Mouse (Mus musculus): ENCODE results near the gene Ap5b1. TPM values are rescaled to one million over a fixed set of nuclear protein-coding genes. Genes with fewer than 3 reads are reported as not detected.

Gene Ap5b1
- 9.7 and 10.8 TPM in 2 replicates for polyA plus RNA-seq (2015; fragmentation: Nextera tagmentation; extraction: Ambion mirVana)

DNA sequence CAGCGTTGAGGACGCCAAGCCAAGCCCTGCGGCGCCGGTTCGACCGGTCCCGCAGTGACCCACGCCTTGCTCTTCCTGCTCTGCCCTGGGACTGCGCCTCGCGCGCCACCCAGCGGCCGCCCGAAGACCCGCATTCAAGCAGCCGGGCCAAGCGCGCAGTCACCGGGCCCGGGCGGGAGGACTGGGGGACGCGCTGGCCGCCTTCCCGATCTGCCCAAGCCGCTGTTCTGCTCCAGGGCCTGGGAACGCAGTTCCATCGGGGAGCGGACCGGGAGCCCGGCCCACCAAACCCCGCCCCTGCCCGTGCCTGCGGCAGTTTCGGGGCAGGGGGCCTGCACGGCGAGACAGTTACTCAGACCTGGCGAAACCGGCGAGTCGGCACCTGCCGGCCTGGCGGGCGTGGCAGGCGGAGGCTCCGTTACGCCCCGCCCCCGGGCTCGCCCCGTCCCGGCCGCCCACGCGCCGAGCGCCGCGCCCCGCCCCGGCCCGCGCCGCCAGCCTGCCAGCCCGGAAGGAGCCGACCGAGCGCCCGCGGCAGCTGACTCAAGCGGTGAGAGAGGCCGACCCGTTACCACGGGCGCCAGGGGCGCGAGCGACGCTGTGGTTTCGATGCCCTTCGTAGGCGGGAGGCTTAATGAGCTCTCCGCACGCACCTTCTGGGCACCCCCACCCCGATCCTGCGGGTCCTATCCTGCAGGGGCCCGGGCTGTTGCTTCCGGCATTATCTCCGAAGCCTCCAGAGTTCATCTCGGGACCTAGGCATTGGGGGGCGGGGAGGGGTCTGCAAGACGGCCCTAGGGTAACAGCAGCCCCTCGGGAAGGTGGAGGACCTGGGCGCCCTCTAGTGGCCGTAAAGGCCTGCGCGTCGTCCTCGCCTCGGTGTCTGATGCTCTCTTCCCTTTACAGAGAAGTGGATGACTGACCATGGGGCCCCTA, at the start of gene Ap5b1:
Ap5b1 (plus strand) TSS at position 492 of the 936 bp plus-strand sequence.
- Histone ChIP-seq H3K4me2 (peak within 1 kb of the TSS; percentile 76), H3K27me3 (peaks cover 19% of the 10 kb centered on the region), H3K9me3 (replicated peaks) (no peaks in the 10 kb centered on the region), H3K4me1 (peaks cover 36% of the 10 kb centered on the region), H3K36me3 (peaks cover 29% of the 10 kb centered on the region), H3K27ac (peak within 1 kb of the TSS; percentile 92), H3K4me3 (replicated peaks) (peak within 1 kb of the TSS; percentile 65), H3K9ac (peak within 1 kb of the TSS; percentile 59)
- WGBS: under 1% methylated on average over 88 of the region's 102 CpGs
- ATAC-seq (replicated peaks; ENCODE audit: low FRiP score): peak; percentile 86

DNA sequence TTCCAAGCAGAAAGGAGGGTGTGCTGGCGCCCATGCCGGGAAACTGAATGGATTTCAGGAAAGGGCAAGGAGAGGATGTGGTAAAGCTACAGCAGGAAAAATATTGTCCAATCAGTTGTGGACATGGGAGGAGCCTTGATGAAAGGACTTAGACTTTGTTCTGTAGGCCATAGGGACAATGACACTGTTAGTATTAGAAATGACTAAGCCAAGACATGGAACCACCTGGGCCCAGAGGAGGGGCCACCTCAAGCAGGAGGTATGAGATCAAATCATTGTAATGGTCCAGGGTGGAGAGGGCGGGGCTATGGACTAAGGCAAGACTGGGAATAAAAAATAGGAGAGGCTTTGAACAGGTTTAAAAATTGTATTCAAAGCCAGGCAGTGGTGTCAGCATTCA, 49.1 kb upstream of the Ap5b1 start:
- H3K9ac ChIP-seq: no peak overlapping the region
- no peak overlapping the region for H3K4me3 ChIP-seq (replicated peaks)
- H3K4me1 ChIP-seq: no peaks in the 10 kb centered on the region
- WGBS: 84% methylated on average over 3 of the region's 3 CpGs
- no peaks in the 10 kb centered on the region for H3K9me3 ChIP-seq (replicated peaks)
- ATAC-seq (replicated peaks; ENCODE audit: low FRiP score): no peak
- no peaks in the 10 kb centered on the region for H3K36me3 ChIP-seq
- no peak overlapping the region for H3K27ac ChIP-seq
- H3K27me3 ChIP-seq: no peaks in the 10 kb centered on the region
- H3K4me2 ChIP-seq: no peak overlapping the region

DNA sequence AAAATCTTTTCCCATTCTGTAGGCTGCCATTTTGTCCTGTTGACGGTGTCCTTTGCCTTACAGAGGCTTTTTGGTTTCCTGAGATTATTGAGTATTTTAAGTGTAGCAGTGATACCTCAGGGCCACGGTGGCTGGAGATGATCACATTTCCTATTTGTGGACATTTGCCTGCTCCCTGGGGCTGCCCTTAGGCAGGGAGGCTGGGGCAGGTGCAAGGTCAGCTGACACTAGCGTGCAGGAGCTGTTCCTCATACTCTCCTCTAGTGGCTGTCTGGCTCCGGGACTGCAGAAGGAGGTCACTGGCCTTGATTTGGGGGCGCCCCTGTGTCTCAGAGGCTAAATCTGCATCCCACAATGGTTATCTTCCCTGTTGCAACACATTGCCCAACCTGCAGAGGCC, 42.6 kb upstream of the Ap5b1 start:
- WGBS: 56% methylated on average over 5 of the region's 5 CpGs
- Histone ChIP-seq H3K9ac (no peak overlapping the region), H3K4me1 (peaks cover 14% of the 10 kb centered on the region), H3K4me2 (no peak overlapping the region), H3K4me3 (replicated peaks) (no peak overlapping the region), H3K27me3 (no peaks in the 10 kb centered on the region), H3K9me3 (replicated peaks) (no peaks in the 10 kb centered on the region), H3K36me3 (no peaks in the 10 kb centered on the region), H3K27ac (no peak overlapping the region)
- ATAC-seq (replicated peaks; ENCODE audit: low FRiP score): no peak

DNA sequence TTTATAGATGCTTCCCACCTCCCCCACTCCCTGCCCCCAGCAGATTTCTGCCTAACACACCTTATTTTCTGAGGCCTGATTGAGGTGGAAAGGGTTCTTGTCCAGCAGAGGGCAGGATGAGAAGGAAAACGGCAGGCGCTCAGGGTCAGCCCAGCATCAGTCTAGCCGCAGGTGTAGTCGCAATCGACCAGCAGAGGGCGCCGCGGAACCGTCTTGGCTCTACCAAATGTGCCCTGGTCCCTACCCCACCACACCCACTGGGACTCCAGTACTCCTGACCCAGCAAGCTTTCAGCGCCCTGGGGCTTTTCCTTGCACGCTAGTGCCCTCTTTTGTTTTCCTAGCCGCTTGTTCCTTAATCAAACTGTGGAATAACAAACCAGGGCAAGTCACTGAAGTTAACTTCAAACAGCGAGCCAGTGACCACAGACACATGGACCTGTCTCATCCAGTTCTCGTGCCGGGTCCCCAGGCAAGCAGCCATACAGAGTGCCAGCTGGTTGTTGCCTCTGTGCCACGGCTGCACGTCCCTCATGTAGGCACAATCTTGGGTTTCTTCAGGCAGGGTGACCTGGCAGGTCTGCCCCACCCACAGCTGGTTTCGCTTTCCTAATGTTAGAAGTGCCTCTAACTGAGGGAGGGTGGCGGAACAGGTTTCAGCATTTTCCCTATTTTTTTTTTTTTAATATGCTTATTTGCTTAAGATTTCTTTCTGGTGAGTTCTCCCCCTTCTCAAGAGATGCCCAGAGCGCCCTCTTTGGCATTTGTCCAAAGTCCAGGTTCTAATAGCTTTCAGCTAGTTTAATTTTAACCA, 38.3 kb upstream of the Ap5b1 start:
- peak; percentile 97 for ATAC-seq (replicated peaks; ENCODE audit: low FRiP score)
- peaks cover 17% of the 10 kb centered on the region for H3K4me1 ChIP-seq
- H3K4me3 ChIP-seq (replicated peaks): peak overlapping the region; percentile 28
- H3K4me2 ChIP-seq: peak overlapping the region; percentile 55
- WGBS: 9% methylated on average over 20 of the region's 20 CpGs
- no peaks in the 10 kb centered on the region for H3K27me3 ChIP-seq
- H3K9ac ChIP-seq: 0 out of 2 replicates have a peak overlapping the region, but pooled peaks have one; percentile 25
- peak overlapping the region; percentile 92 for H3K27ac ChIP-seq
- H3K9me3 ChIP-seq (replicated peaks): no peaks in the 10 kb centered on the region
- H3K36me3 ChIP-seq: no peaks in the 10 kb centered on the region

DNA sequence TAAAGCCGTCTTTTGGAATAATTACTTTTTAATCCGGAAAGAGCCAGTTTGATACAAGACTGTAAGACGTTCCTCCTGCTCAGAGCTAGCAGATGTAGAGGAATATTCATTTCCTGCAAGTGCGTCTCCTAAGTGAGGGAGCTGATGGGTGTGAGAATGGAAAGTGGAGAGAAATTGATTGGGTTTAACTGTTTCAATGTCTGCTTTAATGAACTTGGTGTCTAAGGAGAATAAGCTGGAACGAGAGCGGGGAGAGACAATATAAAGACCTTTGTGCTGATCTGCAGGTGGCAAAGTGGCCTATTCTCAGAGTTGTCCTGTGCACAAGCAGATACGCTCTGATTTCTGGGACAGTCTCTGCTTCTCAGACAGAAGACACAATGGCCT, 37.7 kb upstream of the Ap5b1 start:
- WGBS: 46% methylated on average over 7 of the region's 7 CpGs
- H3K9ac ChIP-seq: no peak overlapping the region
- H3K4me3 ChIP-seq (replicated peaks): no peak overlapping the region
- peak overlapping the region; percentile 55 for H3K4me2 ChIP-seq
- no peaks in the 10 kb centered on the region for H3K9me3 ChIP-seq (replicated peaks)
- H3K4me1 ChIP-seq: peaks cover 17% of the 10 kb centered on the region
- ATAC-seq (replicated peaks; ENCODE audit: low FRiP score): no peak
- no peaks in the 10 kb centered on the region for H3K36me3 ChIP-seq
- no peaks in the 10 kb centered on the region for H3K27me3 ChIP-seq
- H3K27ac ChIP-seq: peak overlapping the region; percentile 92

DNA sequence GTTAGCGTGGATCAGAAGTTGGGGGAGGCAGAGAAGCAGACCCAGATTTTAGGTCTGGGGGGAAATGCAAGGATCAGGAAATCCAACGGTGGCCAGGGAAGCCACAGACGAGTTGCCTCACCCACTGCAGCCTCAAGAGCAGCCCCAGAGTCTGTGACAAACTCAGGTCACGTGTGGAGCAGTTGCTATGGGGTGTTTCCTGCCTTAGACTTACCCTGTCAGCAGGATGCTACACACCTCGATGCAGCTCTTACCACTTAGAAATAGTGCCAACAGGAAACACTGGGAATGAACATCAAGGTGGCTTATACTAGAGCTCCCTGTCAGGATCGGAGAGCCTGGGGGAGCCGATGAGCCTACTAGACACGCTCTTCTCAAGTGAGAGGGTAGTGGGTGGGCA, 35.3 kb upstream of the Ap5b1 start:
- peaks cover 17% of the 10 kb centered on the region for H3K4me1 ChIP-seq
- no peak overlapping the region for H3K4me2 ChIP-seq
- H3K27me3 ChIP-seq: no peaks in the 10 kb centered on the region
- H3K9me3 ChIP-seq (replicated peaks): no peaks in the 10 kb centered on the region
- no peak overlapping the region for H3K4me3 ChIP-seq (replicated peaks)
- WGBS: 73% methylated on average over 8 of the region's 8 CpGs
- H3K27ac ChIP-seq: no peak overlapping the region
- no peaks in the 10 kb centered on the region for H3K36me3 ChIP-seq
- no peak overlapping the region for H3K9ac ChIP-seq
- no peak for ATAC-seq (replicated peaks; ENCODE audit: low FRiP score)

DNA sequence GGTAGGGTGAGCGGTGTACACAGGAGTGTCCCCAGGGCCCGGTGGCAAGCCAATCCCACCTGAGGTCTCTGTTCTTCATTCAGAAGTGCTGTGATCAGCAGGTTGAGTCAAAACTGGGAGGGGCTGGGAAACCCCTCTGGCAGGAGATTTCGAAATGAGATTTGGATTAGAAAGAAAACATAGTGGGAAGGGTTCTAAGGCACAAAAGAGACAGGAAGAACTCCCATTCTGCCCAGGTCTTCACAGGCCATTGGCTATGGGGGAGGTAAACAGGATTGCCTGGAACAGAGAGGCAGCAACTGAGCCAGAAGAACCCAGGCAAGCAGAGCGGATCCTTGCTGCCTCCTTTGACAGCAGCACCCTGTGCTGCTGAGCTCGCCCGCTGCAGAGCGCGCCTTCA, 29.0 kb upstream of the Ap5b1 start:
- Histone ChIP-seq H3K27me3 (no peaks in the 10 kb centered on the region), H3K4me3 (replicated peaks) (no peak overlapping the region), H3K36me3 (no peaks in the 10 kb centered on the region), H3K4me2 (no peak overlapping the region; the same call in 1 of the 2 replicates), H3K9me3 (replicated peaks) (no peaks in the 10 kb centered on the region), H3K9ac (no peak overlapping the region), H3K4me1 (peaks cover 22% of the 10 kb centered on the region), H3K27ac (peak overlapping the region; percentile 64)
- ATAC-seq (replicated peaks; ENCODE audit: low FRiP score): 0 out of 2 replicates have a peak, but pooled peaks have one; percentile 33
- 64% methylated on average over 8 of the region's 8 CpGs for WGBS

DNA sequence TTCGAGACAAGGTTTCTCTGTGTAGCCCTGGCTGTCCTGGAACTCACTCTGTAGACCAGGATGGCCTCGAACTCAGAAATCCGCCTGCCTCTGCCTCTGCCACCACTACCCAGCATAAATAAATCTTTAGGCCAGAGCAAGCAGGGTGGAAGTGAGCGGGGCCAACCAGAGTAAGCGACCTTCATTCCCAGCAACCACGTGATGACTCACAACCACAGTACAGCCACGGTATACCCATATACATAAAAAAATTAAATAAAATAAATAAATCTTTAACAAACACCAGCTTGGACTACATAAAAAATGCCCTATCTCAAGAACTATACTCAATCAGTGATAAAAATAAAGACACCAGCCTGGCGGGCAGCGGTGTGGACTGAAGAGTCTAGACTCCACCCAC, 24.5 kb upstream of the Ap5b1 start:
- no peaks in the 10 kb centered on the region for H3K36me3 ChIP-seq
- no peaks in the 10 kb centered on the region for H3K27me3 ChIP-seq
- H3K9ac ChIP-seq: no peak overlapping the region
- no peaks in the 10 kb centered on the region for H3K9me3 ChIP-seq (replicated peaks)
- no peak overlapping the region for H3K4me3 ChIP-seq (replicated peaks)
- no peak overlapping the region for H3K4me2 ChIP-seq
- 88% methylated on average over 9 of the region's 9 CpGs for WGBS
- H3K27ac ChIP-seq: no peak overlapping the region
- peaks cover 24% of the 10 kb centered on the region for H3K4me1 ChIP-seq
- no peak for ATAC-seq (replicated peaks; ENCODE audit: low FRiP score)

DNA sequence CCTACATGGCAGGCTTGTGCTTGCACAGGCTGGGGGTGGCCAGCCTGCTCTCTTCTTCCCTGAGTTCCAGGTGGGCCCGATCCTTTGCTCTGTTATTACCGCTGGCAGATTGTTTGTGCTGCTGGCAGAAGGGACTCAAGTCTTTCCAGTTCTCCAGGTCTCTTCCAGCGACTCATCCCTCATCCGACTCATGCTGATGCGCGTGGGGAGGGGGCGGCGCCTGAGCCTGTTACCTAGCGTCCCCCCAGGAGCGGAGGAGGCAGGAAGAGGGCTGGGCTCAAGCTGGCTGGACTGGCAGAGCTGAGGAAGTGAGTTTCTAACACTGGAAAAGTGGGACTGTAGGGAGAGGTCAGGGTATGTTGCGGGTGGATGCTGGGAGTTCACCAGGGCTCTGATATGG, 23.8 kb upstream of the Ap5b1 start:
- Histone ChIP-seq H3K27me3 (no peaks in the 10 kb centered on the region), H3K4me1 (peaks cover 18% of the 10 kb centered on the region), H3K4me2 (no peak overlapping the region), H3K27ac (no peak overlapping the region), H3K9me3 (replicated peaks) (no peaks in the 10 kb centered on the region), H3K9ac (no peak overlapping the region), H3K36me3 (no peaks in the 10 kb centered on the region), H3K4me3 (replicated peaks) (no peak overlapping the region)
- no peak for ATAC-seq (replicated peaks; ENCODE audit: low FRiP score)
- 57% methylated on average over 11 of the region's 11 CpGs for WGBS

DNA sequence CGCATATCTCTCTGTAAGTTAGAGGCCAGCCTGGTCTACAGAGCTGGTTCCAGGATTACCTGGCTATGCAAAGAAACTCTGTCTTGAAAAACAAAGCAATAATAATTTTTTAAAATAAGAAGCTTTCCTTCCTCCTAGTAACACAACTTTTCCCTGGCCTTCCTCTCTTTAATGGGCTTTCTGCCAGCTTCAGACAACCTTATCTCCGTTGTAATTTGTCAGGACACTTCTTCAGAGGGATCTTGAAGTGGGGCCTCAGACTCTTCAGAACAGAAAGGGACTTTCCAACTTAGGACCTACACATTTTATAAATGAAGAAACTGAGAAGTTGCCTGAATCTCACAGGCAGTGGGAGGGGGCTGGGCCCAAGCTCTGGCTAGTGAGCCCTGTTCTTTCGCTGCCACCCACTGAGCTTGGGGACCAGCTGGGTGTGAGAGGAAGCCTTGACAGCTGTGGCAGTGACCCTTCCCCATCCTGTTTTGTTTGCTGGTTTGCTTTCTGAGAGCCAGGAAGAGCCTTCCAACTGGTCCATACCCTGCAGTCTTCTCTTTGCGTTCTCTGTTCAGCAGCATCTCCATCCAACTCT, 20.3 kb upstream of the Ap5b1 start:
- H3K27ac ChIP-seq: 0 out of 2 replicates have a peak overlapping the region, but pooled peaks have one; percentile 20
- WGBS: 75% methylated on average over 4 of the region's 4 CpGs

DNA sequence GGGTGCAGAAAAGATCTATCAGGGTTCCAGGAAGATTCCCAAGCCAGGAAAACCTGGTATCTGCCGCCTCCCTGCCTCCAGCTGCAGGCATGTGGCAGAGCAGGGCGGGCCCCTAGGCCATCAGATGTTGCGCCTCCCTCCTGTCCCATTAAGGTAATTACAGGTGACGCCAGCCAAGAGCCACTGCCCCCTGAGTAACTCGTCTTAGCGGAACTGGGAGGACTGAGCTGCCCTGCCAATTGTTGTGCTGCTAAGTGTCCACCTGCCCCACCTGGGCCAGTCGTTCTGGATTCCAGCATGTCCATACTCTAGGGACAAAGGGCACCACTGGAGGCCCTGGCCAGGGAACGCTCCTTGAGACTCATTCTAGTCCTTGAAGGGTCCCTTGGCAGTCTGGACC, 14.0 kb upstream of the Ap5b1 start:
- no peak overlapping the region for H3K4me2 ChIP-seq
- peaks cover 31% of the 10 kb centered on the region for H3K27me3 ChIP-seq
- H3K27ac ChIP-seq: no peak overlapping the region
- H3K4me3 ChIP-seq (replicated peaks): no peak overlapping the region
- 49% methylated on average over 8 of the region's 8 CpGs for WGBS
- H3K9me3 ChIP-seq (replicated peaks): no peaks in the 10 kb centered on the region
- no peak overlapping the region for H3K9ac ChIP-seq
- peaks cover 53% of the 10 kb centered on the region for H3K4me1 ChIP-seq
- peaks cover 38% of the 10 kb centered on the region for H3K36me3 ChIP-seq
- ATAC-seq (replicated peaks; ENCODE audit: low FRiP score): 0 out of 2 replicates have a peak, but pooled peaks have one; percentile 12

More for the DNA sequence above, 20.3 kb upstream of the Ap5b1 start:
- Histone ChIP-seq H3K36me3 (peaks cover 32% of the 10 kb centered on the region), H3K9ac (no peak overlapping the region), H3K4me1 (0 out of 2 replicates have a peak, but pooled peaks cover 6% of the 10 kb centered on the region), H3K4me2 (no peak overlapping the region), H3K4me3 (replicated peaks) (no peak overlapping the region), H3K27me3 (no peaks in the 10 kb centered on the region; the same call in 1 of the 2 replicates), H3K9me3 (replicated peaks) (no peaks in the 10 kb centered on the region)
- ATAC-seq (replicated peaks; ENCODE audit: low FRiP score): no peak
